Mouse (Mus musculus): ENCODE measurements around the gene Pcdh9.

DNA sequence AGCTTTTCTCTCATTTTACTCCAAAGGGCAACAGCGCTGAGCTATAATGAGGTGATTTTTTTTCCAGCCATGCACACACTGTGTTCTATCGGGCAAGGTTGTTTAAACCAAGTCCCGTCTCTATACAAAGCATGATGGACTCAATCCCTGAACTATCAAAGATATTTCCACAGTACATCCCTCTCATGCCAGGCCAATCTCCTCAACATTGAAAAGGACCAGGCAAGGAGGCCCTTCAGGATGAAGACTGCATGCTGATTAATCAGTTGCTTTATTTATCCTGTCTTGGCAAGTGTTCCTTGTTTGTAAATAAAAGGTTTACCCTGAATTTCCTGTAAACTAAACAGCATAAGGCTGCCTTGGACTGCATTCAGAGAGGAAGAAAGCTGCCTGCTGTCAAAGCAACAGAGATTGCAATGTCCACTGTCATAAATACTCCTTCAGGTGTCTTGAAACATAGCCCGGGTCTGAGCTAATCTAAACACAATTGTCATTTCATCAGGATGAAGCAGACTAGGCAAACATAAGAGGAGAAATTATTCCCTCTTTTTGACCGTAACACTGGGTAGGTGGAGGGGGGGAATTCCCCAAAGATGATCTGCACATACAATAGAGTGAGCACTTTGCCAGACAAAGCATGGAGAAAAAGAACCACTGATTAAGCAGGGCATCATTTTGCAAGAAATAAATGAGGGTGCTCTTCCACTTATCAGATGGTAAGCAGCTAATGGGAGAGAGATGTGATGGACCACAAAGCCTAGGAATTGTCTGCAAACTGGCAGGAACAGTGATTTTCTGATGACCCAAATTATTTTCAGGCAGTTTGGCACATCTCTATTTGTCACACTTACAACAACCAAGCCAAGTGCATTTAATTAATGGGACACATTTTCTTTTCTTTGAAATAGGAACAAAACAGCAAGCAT lies 822.8 kb downstream of the Pcdh9 start:
- TF ChIP-seq CTCF (IDR thresholded peaks at IDR 0.05; ENCODE audit: borderline replicate concordance, extremely low read depth, insufficient read depth, insufficient read length), result no peak
- no peak for TF ChIP-seq POLR2A (IDR thresholded peaks at IDR 0.05; ENCODE audit: borderline replicate concordance, extremely low read depth, insufficient read depth, insufficient read length, poor library complexity, severe bottlenecking)

Data from brain, embryonic 14.5 days (tissue).